Mouse (Mus musculus) myocyte (in vitro differentiated cells): ENCODE measurements around the gene Urad. TPM values are rescaled to one million over a fixed set of nuclear protein-coding genes. Genes with fewer than 3 reads are reported as not detected.

ENCODE experiments used
- H3K27me3 ChIP-seq: one replicate; pipeline ENCODE4 v1.6.1; 2011; ENCODE audit not compliant: control insufficient read depth, insufficient read depth, insufficient read length
- H3K36me3 ChIP-seq: one replicate; pipeline ENCODE4 v1.6.1; 2011; ENCODE audit not compliant: control insufficient read depth, insufficient read depth
- H3K4me2 ChIP-seq: one replicate; pipeline ENCODE4 v1.6.1; 2011; ENCODE audit warnings: low read depth, control low read depth
- H3K4me3 ChIP-seq: one replicate; pipeline ENCODE4 v1.5.1; 2011; ENCODE audit warnings: mild to moderate bottlenecking, control low read depth, moderate library complexity
- H3K79me2 ChIP-seq: one replicate; pipeline ENCODE4 v1.6.1; 2011; ENCODE audit not compliant: control insufficient read depth, insufficient read depth
- H3ac ChIP-seq: one replicate; pipeline ENCODE4 v1.6.1; 2011; ENCODE audit not compliant: control insufficient read depth, insufficient read length
- CEBPB ChIP-seq: IDR thresholded peaks from 2 replicates; pipeline ENCODE4 v1.6.1; 2011; ENCODE audit warnings: mild to moderate bottlenecking, moderate library complexity; ENCODE audit not compliant: poor library complexity, insufficient read depth, severe bottlenecking
- E2F4 ChIP-seq: IDR thresholded peaks from one replicate; pipeline ENCODE4 v1.6.1; 2011; ENCODE audit warnings: mild to moderate bottlenecking, control low read depth, moderate library complexity; ENCODE audit not compliant: insufficient read depth
- MAX ChIP-seq: IDR thresholded peaks from one replicate; pipeline ENCODE4 v1.6.1; 2011; ENCODE audit warnings: low read depth, mild to moderate bottlenecking, control low read depth
- MYOD1 ChIP-seq, 3 experiments: IDR thresholded peaks; one replicate each; pipeline ENCODE4 v1.6.1; 2011; ENCODE audit warnings: control low read depth in 2 of 3, low read depth in 2 of 3, mild to moderate bottlenecking in 2 of 3, moderate library complexity in 1 of 3; ENCODE audit not compliant: insufficient read length in 2 of 3, control insufficient read depth in 1 of 3
- MYOG ChIP-seq, 3 experiments: IDR thresholded peaks; one replicate each; pipeline ENCODE4 v1.6.1; 2011; ENCODE audit warnings: control low read depth in 2 of 3, low read depth in 2 of 3, mild to moderate bottlenecking in 2 of 3; ENCODE audit not compliant: insufficient read length in 2 of 3, control insufficient read depth in 1 of 3, insufficient read depth in 1 of 3
- POLR2A ChIP-seq: IDR thresholded peaks from one replicate; pipeline ENCODE4 v1.6.1; 2011; ENCODE audit warnings: low read depth, mild to moderate bottlenecking, control low read depth, moderate library complexity; ENCODE audit not compliant: insufficient read length
- POLR2AphosphoS2 ChIP-seq: IDR thresholded peaks from one replicate; pipeline ENCODE4 v1.6.1; 2011; ENCODE audit warnings: low read depth, control low read depth; ENCODE audit not compliant: insufficient read length
- REST ChIP-seq: IDR thresholded peaks from one replicate; pipeline ENCODE4 v1.6.1; 2011; ENCODE audit warnings: mild to moderate bottlenecking, control low read depth, moderate library complexity; ENCODE audit not compliant: insufficient read depth, insufficient read length
- SRF ChIP-seq: IDR thresholded peaks from one replicate; pipeline ENCODE4 v1.6.1; 2011; ENCODE audit warnings: low read depth; ENCODE audit not compliant: control insufficient read depth, insufficient read length
- TCF12 ChIP-seq: IDR thresholded peaks from one replicate; pipeline ENCODE4 v1.6.1; 2011; ENCODE audit warnings: mild to moderate bottlenecking, control low read depth; ENCODE audit not compliant: poor library complexity, insufficient read depth, severe bottlenecking
- TCF3 ChIP-seq: IDR thresholded peaks from one replicate; pipeline ENCODE4 v1.6.1; 2011; ENCODE audit warnings: low read depth, control low read depth; ENCODE audit not compliant: insufficient read length
- USF1 ChIP-seq: IDR thresholded peaks from one replicate; pipeline ENCODE4 v1.6.1; 2011; ENCODE audit warnings: low read depth, mild to moderate bottlenecking, control low read depth, moderate library complexity
- polyA plus RNA-seq: library from polyadenylated mRNA; unstranded; fragments of >200 nt; fragmentation: generic; extraction: Trizol; gene quantifications from one replicate; pipeline ENCODE4 v1.2.1, GENCODE M21; 2012; ENCODE audit warnings: missing spikeins

Gene Urad
- polyA plus RNA-seq, 1 experiment, result not detected

- Histone ChIP-seq H3K27me3 (peaks cover 42% of the 10 kb centered on the region), H3K4me2 (no peak overlapping the region), H3K4me3 (no peak overlapping the region), H3K79me2 (no peaks in the 10 kb centered on the region), H3ac (no peak overlapping the region), H3K36me3 (no peaks in the 10 kb centered on the region)
- no peak for TF ChIP-seq MYOG (IDR thresholded peaks at IDR 0.05; ENCODE audit: control insufficient read depth in 1 of 3, insufficient read depth in 1 of 3, insufficient read length in 2 of 3, low read depth in 2 of 3)
- no peak for TF ChIP-seq E2F4
- no peak for TF ChIP-seq REST
- no peak for TF ChIP-seq USF1
- no peak for TF ChIP-seq MAX
- TF ChIP-seq SRF, result no peak
- TF ChIP-seq CEBPB, result no peak
- no peak for TF ChIP-seq MYOD1 (IDR thresholded peaks at IDR 0.05; ENCODE audit: control insufficient read depth in 1 of 3, insufficient read length in 2 of 3, low read depth in 2 of 3)
- no peak for TF ChIP-seq TCF12
- no peak for TF ChIP-seq POLR2A
- TF ChIP-seq POLR2AphosphoS2, result no peak
- no peak for TF ChIP-seq TCF3
Measured at GRCm38 (mm10) chr5:147312830-147313685, 9.2 kb downstream of the Urad start.

- TF ChIP-seq E2F4 (no peak), MYOD1 (IDR thresholded peaks at IDR 0.05; ENCODE audit: control insufficient read depth in 1 of 3, insufficient read length in 2 of 3, low read depth in 2 of 3) (no peak), REST (no peak), MAX (no peak)
- Histone ChIP-seq H3K79me2 (no peaks in the 10 kb centered on the region), H3K36me3 (no peaks in the 10 kb centered on the region), H3ac (no peak overlapping the region), H3K4me2 (no peak overlapping the region), H3K4me3 (no peak overlapping the region), H3K27me3 (peaks cover 65% of the 10 kb centered on the region)
Measured at GRCm38 (mm10) chr5:147309786-147310185, 12.5 kb downstream of the Urad start.

GRCm38 (mm10) chr5:147308451-147308850 lies 13.8 kb downstream of the Urad start:
- Histone ChIP-seq H3K79me2 (no peaks in the 10 kb centered on the region), H3K27me3 (peaks cover 75% of the 10 kb centered on the region), H3K4me2 (no peak overlapping the region), H3K4me3 (no peak overlapping the region), H3ac (no peak overlapping the region), H3K36me3 (no peaks in the 10 kb centered on the region)
- TF ChIP-seq SRF (no peak), MYOD1 (IDR thresholded peaks at IDR 0.05; ENCODE audit: control insufficient read depth in 1 of 3, insufficient read length in 2 of 3, low read depth in 2 of 3) (no peak), E2F4 (no peak), POLR2A (no peak), TCF3 (no peak), MYOG (IDR thresholded peaks at IDR 0.05; ENCODE audit: control insufficient read depth in 1 of 3, insufficient read depth in 1 of 3, insufficient read length in 2 of 3, low read depth in 2 of 3) (no peak), MAX (no peak), REST (no peak), POLR2AphosphoS2 (no peak)

GRCm38 (mm10) chr5:147307398-147307785 lies 14.8 kb downstream of the Urad start:
- Histone ChIP-seq H3K36me3 (no peaks in the 10 kb centered on the region), H3ac (no peak overlapping the region), H3K4me3 (no peak overlapping the region), H3K27me3 (peaks cover 77% of the 10 kb centered on the region), H3K79me2 (no peaks in the 10 kb centered on the region), H3K4me2 (no peak overlapping the region)
- TF ChIP-seq TCF12, result no peak
- no peak for TF ChIP-seq MAX
- TF ChIP-seq SRF, result no peak
- TF ChIP-seq E2F4, result no peak
- TF ChIP-seq REST, result no peak
- no peak for TF ChIP-seq POLR2AphosphoS2
- TF ChIP-seq CEBPB, result no peak
- no peak for TF ChIP-seq TCF3
- no peak for TF ChIP-seq MYOG (IDR thresholded peaks at IDR 0.05; ENCODE audit: control insufficient read depth in 1 of 3, insufficient read depth in 1 of 3, insufficient read length in 2 of 3, low read depth in 2 of 3)
- TF ChIP-seq USF1, result no peak
- no peak for TF ChIP-seq MYOD1 (IDR thresholded peaks at IDR 0.05; ENCODE audit: control insufficient read depth in 1 of 3, insufficient read length in 2 of 3, low read depth in 2 of 3)
- TF ChIP-seq POLR2A, result no peak
